Mouse (Mus musculus): ENCODE measurements around the gene Syne1.

DNA sequence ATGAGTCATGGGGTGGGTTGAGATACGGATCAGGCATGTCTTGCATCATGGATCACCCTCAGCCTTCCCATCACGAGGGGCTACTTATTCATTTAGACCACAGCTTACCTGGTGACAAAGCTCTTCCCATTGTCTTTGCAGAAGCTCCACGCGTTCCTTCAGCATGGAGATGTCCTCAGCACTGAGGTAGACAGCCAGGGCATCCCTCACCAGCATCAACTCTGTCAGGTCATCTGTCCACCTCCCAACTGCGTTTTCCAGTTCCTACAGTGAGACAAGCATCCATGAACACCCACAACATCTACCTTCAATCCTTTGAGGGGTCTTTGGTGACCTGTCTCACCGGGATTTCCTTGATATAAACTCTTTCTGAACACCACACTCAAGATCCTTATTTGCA, 467.6 kb downstream of the Syne1 start:
- TF ChIP-seq CTCF (IDR thresholded peaks at IDR 0.05), result no peak
- no peak for TF ChIP-seq EP300 (IDR thresholded peaks at IDR 0.05)
